Mouse (Mus musculus): Measurements from ENCODE around the gene Mbd6.

The Mbd6 gene

GRCm38 (mm10) chr10:127261706-127262547, 26.9 kb downstream of the Mbd6 start:
- no peak for DNase-seq

- DNase-seq: no peak
Observed at GRCm38 (mm10) chr10:127258489-127258888, 30.3 kb downstream of the Mbd6 start.

GRCm38 (mm10) chr10:127257790-127258189, 31.0 kb downstream of the Mbd6 start:
- no peak for DNase-seq

DNA sequence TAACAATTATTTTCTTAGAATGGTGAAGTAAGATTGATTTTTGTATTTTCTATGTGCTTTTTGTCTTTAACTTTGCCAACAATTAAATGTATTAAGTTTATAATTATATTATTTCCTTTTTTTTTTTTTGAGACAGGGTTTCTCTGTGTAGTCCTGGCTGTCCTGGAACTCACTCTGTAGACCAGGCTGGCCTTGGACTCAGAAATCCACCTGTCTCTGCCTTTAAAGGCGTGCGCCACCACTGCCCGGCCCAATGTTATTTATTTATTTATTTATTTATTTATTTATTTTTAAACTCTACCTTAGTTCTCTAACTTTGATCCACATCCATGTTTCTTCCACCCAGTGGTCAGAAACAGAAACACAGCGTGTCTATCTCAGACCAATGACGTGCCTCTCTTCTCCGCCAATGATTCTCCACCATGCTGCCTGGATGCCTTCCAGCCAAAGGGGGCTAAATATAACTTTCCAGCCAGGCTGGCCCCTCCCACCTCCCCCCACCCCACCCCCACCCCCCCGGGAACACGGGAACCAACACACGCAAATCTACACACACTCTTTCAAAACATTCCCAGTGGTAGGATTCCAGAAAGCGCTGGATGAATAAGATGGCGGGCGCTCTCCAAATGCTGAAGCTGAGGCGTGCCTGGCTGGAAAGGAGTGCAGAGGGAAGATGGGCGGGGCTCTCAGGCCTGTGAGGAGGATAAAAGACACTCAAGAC, 33.0 kb downstream of the Mbd6 start:
- DNase-seq: peak; percentile 87

DNA sequence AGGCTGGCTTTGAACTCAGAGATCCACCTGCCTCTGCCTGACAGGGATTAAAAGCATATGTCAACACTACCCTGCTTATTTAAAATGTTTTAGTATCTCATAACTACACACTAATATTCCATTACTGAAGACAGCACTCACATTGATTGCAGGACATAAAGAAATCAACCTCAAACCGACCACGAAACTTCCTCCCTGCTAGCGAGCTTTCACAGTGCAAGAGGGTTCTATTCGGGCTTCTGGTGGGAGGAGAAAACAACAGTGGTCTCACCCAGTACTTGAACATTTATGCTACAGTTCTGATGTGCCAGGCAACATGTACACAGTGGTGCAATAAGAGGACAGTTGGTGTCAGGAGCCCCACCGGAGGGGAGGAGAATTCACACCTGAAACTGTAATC, 38.0 kb downstream of the Mbd6 start:
- DNase-seq: no peak

DNA sequence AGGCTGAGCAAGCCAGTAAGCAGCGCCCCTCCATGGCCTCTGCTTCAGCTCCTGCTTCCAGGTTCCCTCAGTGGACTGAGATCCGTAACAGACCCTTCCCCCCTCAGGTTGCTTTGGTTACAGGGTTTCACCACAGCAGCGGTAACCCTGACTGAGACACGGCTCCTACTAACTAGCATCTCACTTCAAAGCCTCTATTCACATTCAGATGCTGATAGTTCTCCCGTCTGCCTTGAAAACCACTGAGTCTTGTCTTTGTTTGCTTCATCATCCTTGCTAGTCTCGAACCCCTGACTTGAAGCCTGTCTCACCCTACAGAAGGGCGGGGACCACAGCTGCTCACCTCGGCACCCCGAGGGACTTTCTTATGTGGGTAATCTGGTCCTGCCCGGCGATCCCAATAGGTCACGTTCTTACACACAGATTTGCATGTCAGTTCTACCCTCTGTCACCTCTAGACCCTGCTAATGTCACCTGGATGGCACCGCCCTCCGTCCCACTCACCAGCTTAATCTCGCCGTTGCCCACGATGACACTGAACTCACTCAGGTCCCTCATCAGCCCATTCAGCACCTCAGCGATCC, 50.5 kb downstream of the Mbd6 start:
- DNase-seq: no peak

DNA sequence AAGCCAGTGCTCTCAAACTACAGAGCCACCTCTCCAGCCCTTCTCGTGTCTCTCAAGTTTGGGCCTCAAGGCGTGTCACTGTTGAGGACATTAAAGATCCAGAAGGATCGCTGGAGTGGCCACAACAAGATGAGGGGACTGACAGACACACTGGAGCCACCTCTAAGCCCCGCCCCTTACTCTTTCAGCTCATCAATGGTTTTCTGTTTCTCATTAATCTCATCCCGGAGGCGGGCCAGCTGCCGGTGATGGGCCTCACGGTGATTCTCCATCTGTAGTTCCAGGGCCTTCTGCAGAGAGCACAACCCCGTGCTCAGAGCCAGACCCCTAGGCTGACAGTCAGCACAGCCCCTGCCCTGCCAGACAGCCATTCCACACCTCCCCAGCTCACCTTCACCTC, 52.3 kb downstream of the Mbd6 start:
- no peak for DNase-seq

GRCm38 (mm10) chr10:127233141-127233540, 55.7 kb downstream of the Mbd6 start:
- DNase-seq: no peak
